Mouse (Mus musculus) hindbrain, embryonic 16.5 days (tissue): ENCODE measurements around the gene Ncbp3. TPM values are rescaled to one million over a fixed set of nuclear protein-coding genes. Genes with fewer than 3 reads are reported as not detected.

Experiments
- ATAC-seq: fragments of 200-750 bp; cut with Nextera tagmentation; 2 replicates; pipeline ENCODE4 v1.8.0; 2017; ENCODE audit warnings: moderate TSS enrichment, moderate library complexity
- H3K27ac ChIP-seq: fragments of 300-500 bp; sonication (generic); 2 replicates; pipeline ENCODE4 v1.5.1; 2014; ENCODE audit warnings: low read depth, mild to moderate bottlenecking, control low read depth, low read length, moderate library complexity
- H3K27me3 ChIP-seq: fragments of 300-500 bp; sonication (generic); replicated peaks from 2 replicates; pipeline ENCODE4 v1.6.1; 2014; ENCODE audit warnings: low read length; ENCODE audit not compliant: control insufficient read depth, insufficient read depth
- H3K36me3 ChIP-seq: fragments of 300-500 bp; sonication (generic); 2 replicates; pipeline ENCODE4 v1.6.1; 2014; ENCODE audit warnings: mild to moderate bottlenecking, low read length, moderate library complexity, mixed read lengths; ENCODE audit not compliant: control insufficient read depth, insufficient read depth
- H3K4me1 ChIP-seq: fragments of 300-500 bp; sonication (generic); 2 replicates; pipeline ENCODE4 v1.6.1; 2014; ENCODE audit warnings: low read depth, low read length; ENCODE audit not compliant: control insufficient read depth, insufficient read depth
- H3K4me2 ChIP-seq: fragments of 300-500 bp; sonication (generic); 2 replicates; pipeline ENCODE4 v1.6.1; 2014; ENCODE audit warnings: mild to moderate bottlenecking, low read length, control low read depth, moderate library complexity
- H3K4me3 ChIP-seq: fragments of 300-500 bp; sonication (generic); 2 replicates; pipeline ENCODE4 v1.5.1; 2014; ENCODE audit warnings: mild to moderate bottlenecking, low read length, control low read depth, moderate library complexity
- H3K9ac ChIP-seq: fragments of 300-500 bp; sonication (generic); 2 replicates; pipeline ENCODE4 v1.6.1; 2014; ENCODE audit warnings: low read depth, mild to moderate bottlenecking, control low read depth, low read length, moderate library complexity
- H3K9me3 ChIP-seq: fragments of 300-500 bp; sonication (generic); 2 replicates; pipeline ENCODE4 v1.6.1; 2014; ENCODE audit warnings: mild to moderate bottlenecking, low read length, moderate library complexity; ENCODE audit not compliant: control insufficient read depth
- WGBS: fragments of 180-500 bp; shearing (Covaris S2); extraction: QIAGEN DNeasy Blood & Tissue Kit; methylation state at CpG from one replicate; pipeline ENCODE4 v1.1.7; 2014; 5-methylcytosine and 5-hydroxymethylcytosine counted together
- polyA plus RNA-seq: library from polyadenylated mRNA; unstranded; fragments of >200 nt; fragmentation: Nextera tagmentation; extraction: Ambion mirVana; gene quantifications from 2 replicates; pipeline ENCODE4 v1.2.1, GENCODE M21; 2015

Gene Ncbp3
- polyA plus RNA-seq, 1 experiment from 2014 or later: 8.3 TPM

GRCm38 (mm10) chr11:73076295-73076694 is 28.7 kb downstream of the Ncbp3 start:
- no peaks in the 10 kb centered on the region for H3K9me3 ChIP-seq
- H3K4me3 ChIP-seq: no peak overlapping the region
- H3K9ac ChIP-seq: no peak overlapping the region
- ATAC-seq: no peak
- peaks cover 37% of the 10 kb centered on the region for H3K36me3 ChIP-seq
- no peak overlapping the region for H3K27ac ChIP-seq
- 75% methylated on average over 4 of the region's 4 CpGs for WGBS
- H3K27me3 ChIP-seq: no peaks in the 10 kb centered on the region
- no peak overlapping the region for H3K4me2 ChIP-seq
- no peaks in the 10 kb centered on the region for H3K4me1 ChIP-seq

GRCm38 (mm10) chr11:73076733-73077132 is 29.1 kb downstream of the Ncbp3 start:
- Histone ChIP-seq H3K9me3 (no peaks in the 10 kb centered on the region), H3K9ac (no peak overlapping the region), H3K36me3 (peaks cover 38% of the 10 kb centered on the region), H3K4me1 (no peaks in the 10 kb centered on the region), H3K27ac (no peak overlapping the region), H3K4me3 (no peak overlapping the region), H3K27me3 (no peaks in the 10 kb centered on the region), H3K4me2 (no peak overlapping the region)
- 69% methylated on average over 4 of the region's 4 CpGs for WGBS
- no peak for ATAC-seq

GRCm38 (mm10) chr11:73077211-73077720 is 29.7 kb downstream of the Ncbp3 start:
- ATAC-seq: no peak
- H3K36me3 ChIP-seq: peaks cover 41% of the 10 kb centered on the region

GRCm38 (mm10) chr11:73078615-73079014 is 31.0 kb downstream of the Ncbp3 start:
- H3K36me3 ChIP-seq: peaks cover 38% of the 10 kb centered on the region

More at GRCm38 (mm10) chr11:73077211-73077720, 29.7 kb downstream of the Ncbp3 start:
- H3K27me3 ChIP-seq: no peaks in the 10 kb centered on the region
- no peaks in the 10 kb centered on the region for H3K9me3 ChIP-seq
- H3K4me2 ChIP-seq: no peak overlapping the region
- no peaks in the 10 kb centered on the region for H3K4me1 ChIP-seq
- H3K9ac ChIP-seq: no peak overlapping the region
- no peak overlapping the region for H3K27ac ChIP-seq
- no peak overlapping the region for H3K4me3 ChIP-seq
- 76% methylated on average over 6 of the region's 6 CpGs for WGBS

GRCm38 (mm10) chr11:73080306-73080705 is 32.7 kb downstream of the Ncbp3 start:
- H3K9ac ChIP-seq: no peak overlapping the region
- WGBS: 89% methylated on average over 3 of the region's 3 CpGs
- no peaks in the 10 kb centered on the region for H3K9me3 ChIP-seq
- H3K4me1 ChIP-seq: no peaks in the 10 kb centered on the region
- no peak overlapping the region for H3K4me2 ChIP-seq
- no peak overlapping the region for H3K27ac ChIP-seq
- ATAC-seq: no peak
- H3K36me3 ChIP-seq: peaks cover 31% of the 10 kb centered on the region
- H3K27me3 ChIP-seq: no peaks in the 10 kb centered on the region
- no peak overlapping the region for H3K4me3 ChIP-seq

More at GRCm38 (mm10) chr11:73078615-73079014, 31.0 kb downstream of the Ncbp3 start:
- no peak for ATAC-seq
- H3K27ac ChIP-seq: no peak overlapping the region
- H3K4me2 ChIP-seq: no peak overlapping the region
- no peak overlapping the region for H3K4me3 ChIP-seq
- WGBS: 97% methylated on average over 8 of the region's 8 CpGs
- H3K9ac ChIP-seq: no peak overlapping the region
- no peaks in the 10 kb centered on the region for H3K4me1 ChIP-seq
- no peaks in the 10 kb centered on the region for H3K9me3 ChIP-seq
- H3K27me3 ChIP-seq: no peaks in the 10 kb centered on the region

- H3K36me3 ChIP-seq: peaks cover 16% of the 10 kb centered on the region
- no peak overlapping the region for H3K4me2 ChIP-seq
- H3K27ac ChIP-seq: peak overlapping the region; percentile 40; the same call in 1 of the 2 replicates
- no peak overlapping the region for H3K9ac ChIP-seq
- ATAC-seq: no peak; the same call in 1 of the 2 replicates
- H3K4me3 ChIP-seq: no peak overlapping the region
- no peaks in the 10 kb centered on the region for H3K27me3 ChIP-seq
- no peaks in the 10 kb centered on the region for H3K4me1 ChIP-seq
- WGBS: 78% methylated on average over 6 of the region's 6 CpGs
- no peaks in the 10 kb centered on the region for H3K9me3 ChIP-seq
Measured at GRCm38 (mm10) chr11:73084303-73084702, 36.7 kb downstream of the Ncbp3 start.

- H3K4me2 ChIP-seq: no peak overlapping the region
- peak overlapping the region; percentile 55 for H3K27ac ChIP-seq
- H3K27me3 ChIP-seq: no peaks in the 10 kb centered on the region
- H3K9me3 ChIP-seq: no peaks in the 10 kb centered on the region
- H3K9ac ChIP-seq: no peak overlapping the region
- H3K4me1 ChIP-seq: no peaks in the 10 kb centered on the region
- peak; percentile 73 for ATAC-seq
- H3K4me3 ChIP-seq: no peak overlapping the region
- peaks cover 12% of the 10 kb centered on the region for H3K36me3 ChIP-seq
- WGBS: 57% methylated on average over 10 of the region's 10 CpGs
Measured at GRCm38 (mm10) chr11:73084804-73085231, 37.2 kb downstream of the Ncbp3 start.

- Histone ChIP-seq H3K4me1 (no peaks in the 10 kb centered on the region), H3K4me3 (no peak overlapping the region), H3K9me3 (no peaks in the 10 kb centered on the region), H3K9ac (no peak overlapping the region), H3K36me3 (peaks cover 12% of the 10 kb centered on the region), H3K27ac (peak overlapping the region; percentile 55; the same call in 1 of the 2 replicates), H3K27me3 (no peaks in the 10 kb centered on the region), H3K4me2 (no peak overlapping the region)
- 63% methylated on average over 7 of the region's 7 CpGs for WGBS
- ATAC-seq: no peak; the same call in 1 of the 2 replicates
Measured at GRCm38 (mm10) chr11:73085391-73085790, 37.8 kb downstream of the Ncbp3 start.

GRCm38 (mm10) chr11:73087700-73088480 is 40.3 kb downstream of the Ncbp3 start:
- 70% methylated on average over 6 of the region's 6 CpGs for WGBS
- H3K9me3 ChIP-seq: no peaks in the 10 kb centered on the region

More at GRCm38 (mm10) chr11:73087700-73088480, 40.3 kb downstream of the Ncbp3 start:
- Histone ChIP-seq H3K27ac (no peak overlapping the region), H3K27me3 (no peaks in the 10 kb centered on the region), H3K4me1 (no peaks in the 10 kb centered on the region), H3K4me3 (no peak overlapping the region), H3K4me2 (no peak overlapping the region), H3K9ac (no peak overlapping the region), H3K36me3 (no peaks in the 10 kb centered on the region)
- ATAC-seq: no peak
